Mouse (Mus musculus) cerebellum, adult 2 months (tissue): ENCODE results near the gene Lonp2.

Experiments
- CTCF ChIP-seq: fragments of 200-500 bp; IDR thresholded peaks from 2 replicates; pipeline ENCODE4 v1.5.1; 2011; ENCODE audit warnings: low read depth, mild to moderate bottlenecking, control low read depth, low read length, moderate library complexity, borderline replicate concordance; ENCODE audit not compliant: insufficient read depth
- POLR2A ChIP-seq: fragments of 200-500 bp; IDR thresholded peaks from 2 replicates; pipeline ENCODE4 v1.6.1; 2011; ENCODE audit warnings: low read length, control low read depth, borderline replicate concordance; ENCODE audit not compliant: insufficient read depth

- TF ChIP-seq POLR2A, result no peak
- TF ChIP-seq CTCF, result no peak
Observed at GRCm38 (mm10) chr8:86615095-86615769, 8.6 kb upstream of the Lonp2 start.
